Mouse (Mus musculus) spleen, adult 2 months (tissue): ENCODE results near the gene Olfr922. TPM values are rescaled to one million over a fixed set of nuclear protein-coding genes. Genes with fewer than 3 reads are reported as not detected.

Source experiments
- DNase-seq, 2 experiments: peaks; one replicate each; pipeline versions ENCODE4 v3.0.0 to v3.0.0-alpha.2; 2012 to 2021; ENCODE audit warnings: low spot score in 2 of 2, low read depth in 1 of 2
- H3K27ac ChIP-seq: fragments of 200-500 bp; 2 replicates; pipeline ENCODE4 v1.5.1; 2012; ENCODE audit warnings: low read length, inconsistent platforms; ENCODE audit not compliant: insufficient read depth
- H3K27me3 ChIP-seq: fragments of 200-500 bp; 2 replicates; pipeline ENCODE4 v1.6.1; 2012; ENCODE audit warnings: mild to moderate bottlenecking, moderate library complexity, low read length, inconsistent platforms; ENCODE audit not compliant: control insufficient read depth, insufficient read depth
- H3K36me3 ChIP-seq: fragments of 200-500 bp; 2 replicates; pipeline ENCODE4 v1.6.1; 2012; ENCODE audit warnings: mild to moderate bottlenecking, low read length, inconsistent platforms; ENCODE audit not compliant: control insufficient read depth, insufficient read depth
- H3K4me1 ChIP-seq: fragments of 200-500 bp; 2 replicates; pipeline ENCODE4 v1.6.1; 2011; ENCODE audit warnings: inconsistent platforms; ENCODE audit not compliant: control insufficient read depth, insufficient read depth, insufficient read length
- H3K4me3 ChIP-seq: fragments of 200-500 bp; 2 replicates; pipeline ENCODE4 v1.5.1; 2011; ENCODE audit warnings: mild to moderate bottlenecking, inconsistent platforms; ENCODE audit not compliant: insufficient read depth, insufficient read length; ENCODE audit errors: extremely low read depth
- CTCF ChIP-seq: fragments of 200-500 bp; IDR thresholded peaks from 2 replicates; pipeline ENCODE4 v1.5.1; 2011; ENCODE audit warnings: mild to moderate bottlenecking, inconsistent platforms; ENCODE audit not compliant: insufficient read depth, insufficient read length, insufficient replicate concordance; ENCODE audit errors: extremely low read depth
- POLR2A ChIP-seq: fragments of 200-500 bp; IDR thresholded peaks from 2 replicates; pipeline ENCODE4 v1.6.1; 2011; ENCODE audit warnings: low read depth, low read length, inconsistent platforms
- WGBS: fragments of 180-500 bp; shearing (Covaris S2); methylation state at CpG from one replicate; pipeline ENCODE4 v1.1.7; 2018; 5-methylcytosine and 5-hydroxymethylcytosine counted together
- polyA plus RNA-seq: library from polyadenylated mRNA; depleted of rRNA; stranded (reverse); fragments of >200 nt; gene quantifications from 2 replicates; pipeline ENCODE4 v1.2.3, GENCODE M21; 2012; rRNA removed

The Olfr922 gene
- not detected in 2 replicates for polyA plus RNA-seq

DNA sequence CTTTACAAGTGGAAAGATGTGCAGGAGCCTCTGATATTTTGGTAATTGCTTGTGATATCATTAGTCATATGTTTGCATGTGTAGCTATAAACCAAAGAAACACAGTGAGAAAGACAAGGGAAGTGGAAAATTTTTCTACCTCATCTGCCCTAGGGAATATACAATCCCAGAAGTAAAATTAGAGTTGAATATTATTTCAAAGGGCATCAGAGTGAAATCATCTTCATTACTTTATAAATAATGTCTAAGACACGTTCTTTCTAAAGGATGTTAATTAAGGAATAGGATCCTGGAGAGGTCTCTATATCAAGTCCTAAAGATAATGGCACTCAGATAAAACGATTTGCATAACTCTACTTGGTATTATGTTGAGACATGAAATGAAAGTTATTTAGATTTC, at the start of gene Olfr922:
TSS of gene Olfr922 (plus strand) at position 301 of the 400 bp plus-strand sequence.
- TF ChIP-seq POLR2A, result no peak
- no peak for TF ChIP-seq CTCF
- no peaks in the 10 kb centered on the region for H3K36me3 ChIP-seq

DNA sequence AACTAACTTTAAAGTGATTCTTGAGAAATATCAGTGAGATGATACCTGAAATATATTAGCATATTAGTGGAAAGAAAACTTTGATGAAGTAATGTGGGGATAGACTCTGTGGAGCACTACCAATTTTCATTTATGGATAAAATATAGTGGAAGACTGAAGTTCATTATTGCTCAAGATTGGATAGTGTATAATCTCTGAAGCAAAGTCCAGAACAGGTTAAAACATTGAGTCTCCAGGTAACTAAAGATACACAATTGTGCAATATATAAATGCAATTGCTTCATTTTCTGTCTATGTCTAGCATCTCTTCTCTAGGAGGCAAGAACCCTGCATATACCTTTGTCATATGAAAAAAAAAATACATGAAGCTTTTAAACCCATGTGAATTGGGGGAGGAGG, 41.6 kb upstream of the Olfr922 start, which contains the start of gene Olfr921:
TSS of gene Olfr921 (plus strand) at position 301 of the 400 bp plus-strand sequence.
- Histone ChIP-seq H3K36me3 (no peaks in the 10 kb centered on the region), H3K4me1 (no peaks in the 10 kb centered on the region), H3K27me3 (no peaks in the 10 kb centered on the region), H3K27ac (no peak within 1 kb of the TSS), H3K4me3 (no peak within 1 kb of the TSS)
- TF ChIP-seq POLR2A (no peak), CTCF (no peak)
- no peak for DNase-seq

More for the DNA sequence above, at the start of gene Olfr922:
- no peak within 1 kb of the TSS for H3K27ac ChIP-seq
- no peak for DNase-seq
- 67% methylated on average over 2 of the region's 2 CpGs for WGBS
- no peaks in the 10 kb centered on the region for H3K4me1 ChIP-seq
- H3K27me3 ChIP-seq, result no peaks in the 10 kb centered on the region
- no peak within 1 kb of the TSS for H3K4me3 ChIP-seq

GRCm38 (mm10) chr9:38792689-38793088, 21.7 kb upstream of the Olfr922 start:
- H3K27ac ChIP-seq, result no peak overlapping the region
- no peak overlapping the region for H3K4me3 ChIP-seq
- H3K4me1 ChIP-seq, result no peaks in the 10 kb centered on the region
- WGBS, result 59% methylated on average over 2 of the region's 2 CpGs
- no peaks in the 10 kb centered on the region for H3K27me3 ChIP-seq
- H3K36me3 ChIP-seq, result no peaks in the 10 kb centered on the region
- DNase-seq, result no peak
- no peak for TF ChIP-seq CTCF
- TF ChIP-seq POLR2A, result no peak

- TF ChIP-seq POLR2A (no peak), CTCF (no peak)
- H3K27me3 ChIP-seq, result no peaks in the 10 kb centered on the region
- no peaks in the 10 kb centered on the region for H3K36me3 ChIP-seq
- DNase-seq, result no peak
- no peak overlapping the region for H3K4me3 ChIP-seq
- no peaks in the 10 kb centered on the region for H3K4me1 ChIP-seq
- no peak overlapping the region for H3K27ac ChIP-seq
These were observed 8.7 kb upstream of the Olfr922 start for GRCm38 (mm10) chr9:38805696-38806095.

DNA sequence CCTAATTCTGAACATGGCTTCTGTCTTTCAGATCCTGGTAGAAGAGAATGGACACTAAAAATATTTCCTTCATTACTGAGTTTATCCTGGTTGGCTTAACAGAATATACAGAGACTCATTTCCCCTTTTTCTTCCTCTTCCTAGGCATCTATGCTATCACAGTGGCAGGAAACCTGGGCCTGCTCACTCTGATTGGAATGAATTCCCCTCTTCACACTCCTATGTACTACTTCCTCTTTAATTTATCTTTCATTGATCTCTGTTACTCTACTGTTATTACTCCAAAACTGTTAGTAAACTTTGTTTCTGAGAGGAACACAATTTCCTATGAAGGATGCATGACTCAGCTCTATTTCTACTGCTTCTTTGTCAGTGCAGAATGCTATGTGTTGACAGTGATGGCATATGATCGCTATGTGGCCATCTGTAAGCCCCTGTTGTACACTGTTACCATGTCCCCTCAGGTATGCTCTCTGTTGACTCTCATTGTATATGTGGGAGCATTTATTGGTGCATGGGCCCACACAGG, 1.1 kb downstream of the Olfr922 start:
- WGBS, result 79% methylated on average over 1 of the region's 1 CpGs
- DNase-seq, result no peak
- Histone ChIP-seq H3K27ac (no peak overlapping the region), H3K36me3 (no peaks in the 10 kb centered on the region), H3K27me3 (no peaks in the 10 kb centered on the region), H3K4me3 (no peak overlapping the region), H3K4me1 (no peaks in the 10 kb centered on the region)
- TF ChIP-seq POLR2A (no peak), CTCF (no peak)

GRCm38 (mm10) chr9:38826245-38826644, 11.8 kb downstream of the Olfr922 start, which contains the start of gene Olfr923:
Olfr923 (plus strand) TSS chr9:38826545.
- no peaks in the 10 kb centered on the region for H3K36me3 ChIP-seq
- no peaks in the 10 kb centered on the region for H3K4me1 ChIP-seq
- TF ChIP-seq POLR2A, result no peak
- no peak for DNase-seq
- H3K4me3 ChIP-seq, result no peak within 1 kb of the TSS
- no peaks in the 10 kb centered on the region for H3K27me3 ChIP-seq
- no peak within 1 kb of the TSS for H3K27ac ChIP-seq
- WGBS, result 89% methylated on average over 1 of the region's 1 CpGs

DNA sequence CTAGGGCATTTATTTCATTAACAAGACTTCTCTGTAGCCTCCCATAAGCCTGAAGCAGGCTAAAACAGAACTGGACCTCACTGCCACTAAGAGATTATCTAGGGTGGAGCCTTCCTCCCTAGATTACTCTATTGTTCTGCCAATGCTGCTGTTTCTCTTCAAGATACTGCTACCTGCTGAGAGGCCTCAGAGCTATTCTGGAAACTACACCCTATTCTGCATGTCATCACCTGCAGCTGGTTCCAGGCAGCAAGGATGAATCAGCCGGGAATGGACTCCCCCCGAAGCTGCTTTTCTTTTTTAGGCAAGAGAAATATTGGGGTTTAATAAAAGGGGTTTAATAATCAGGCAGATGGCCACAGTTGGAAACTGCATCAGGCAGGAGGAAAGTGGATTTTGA, 18.6 kb downstream of the Olfr922 start:
- Histone ChIP-seq H3K4me1 (no peaks in the 10 kb centered on the region), H3K36me3 (no peaks in the 10 kb centered on the region), H3K27ac (no peak overlapping the region), H3K4me3 (no peak overlapping the region), H3K27me3 (no peaks in the 10 kb centered on the region)
- no peak for TF ChIP-seq CTCF
- no peak for TF ChIP-seq POLR2A
- WGBS, result 85% methylated on average over 2 of the region's 2 CpGs
- no peak for DNase-seq
